Mouse (Mus musculus): ENCODE data around the gene Slc4a5.
"Not testable (repeated sequence)": the region's sequence is repeated elsewhere in the genome, so short reads cannot be mapped to it uniquely, and the experiment has no call there.

The Slc4a5 gene

GRCm38 (mm10) chr6:83302264-83302663, 82.6 kb downstream of the Slc4a5 start:
- DNase-seq (ENCODE audit: extremely low spot score, low read depth, low spot score) = no peak

- DNase-seq (ENCODE audit: extremely low spot score, low read depth, low spot score) = no peak
Observed at GRCm38 (mm10) chr6:83309017-83309416, 89.4 kb downstream of the Slc4a5 start.

- DNase-seq (ENCODE audit: extremely low spot score, low read depth, low spot score) = no peak
Observed at GRCm38 (mm10) chr6:83311206-83311605, 91.6 kb downstream of the Slc4a5 start.

- DNase-seq (ENCODE audit: extremely low spot score, low read depth, low spot score) = no peak
Observed at GRCm38 (mm10) chr6:83312021-83312420, 92.4 kb downstream of the Slc4a5 start.

GRCm38 (mm10) chr6:83312514-83312913, 92.9 kb downstream of the Slc4a5 start:
- DNase-seq (ENCODE audit: extremely low spot score, low read depth, low spot score) = no peak

DNA sequence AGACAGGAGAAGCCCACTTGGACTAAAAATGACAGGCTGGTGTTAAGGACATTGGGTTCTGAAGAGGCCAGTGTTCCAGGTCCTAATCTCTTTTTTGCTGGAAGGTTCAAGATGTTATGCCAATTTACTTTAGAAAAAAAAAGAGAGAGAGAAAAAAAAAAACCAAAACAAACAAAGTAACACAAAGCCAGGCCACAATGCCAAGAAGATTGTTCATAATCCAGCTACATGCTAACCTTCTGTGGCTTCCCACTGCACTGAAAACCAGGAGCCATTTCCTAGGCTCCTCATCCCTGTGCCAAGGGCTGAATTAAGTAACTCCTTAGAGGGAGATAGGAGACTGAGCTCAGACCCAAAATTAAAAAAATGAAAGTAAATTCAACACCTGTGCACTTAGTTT, 95.7 kb downstream of the Slc4a5 start:
- DNase-seq (ENCODE audit: extremely low spot score, low read depth, low spot score) = no peak

DNA sequence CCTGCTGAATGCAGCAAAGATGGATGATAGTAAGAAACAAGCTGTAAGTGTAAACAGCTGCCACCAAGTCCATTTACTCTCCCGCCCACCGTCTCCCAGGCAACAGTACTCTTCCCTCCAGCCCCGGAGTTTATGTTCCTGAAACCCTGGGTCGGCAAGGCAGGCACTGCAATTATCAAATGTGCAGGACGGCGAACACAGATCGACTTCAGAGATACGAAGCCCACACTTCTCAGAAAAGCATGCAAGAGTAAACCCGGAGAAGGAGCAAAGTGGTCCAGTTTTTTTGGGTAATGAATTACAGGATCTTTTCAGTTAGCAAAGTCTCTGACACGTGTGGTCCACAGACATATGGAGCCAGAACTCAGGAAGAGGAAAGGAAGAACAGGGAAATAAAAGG, 96.4 kb downstream of the Slc4a5 start:
- no peak for DNase-seq (ENCODE audit: extremely low spot score, low read depth, low spot score)

DNA sequence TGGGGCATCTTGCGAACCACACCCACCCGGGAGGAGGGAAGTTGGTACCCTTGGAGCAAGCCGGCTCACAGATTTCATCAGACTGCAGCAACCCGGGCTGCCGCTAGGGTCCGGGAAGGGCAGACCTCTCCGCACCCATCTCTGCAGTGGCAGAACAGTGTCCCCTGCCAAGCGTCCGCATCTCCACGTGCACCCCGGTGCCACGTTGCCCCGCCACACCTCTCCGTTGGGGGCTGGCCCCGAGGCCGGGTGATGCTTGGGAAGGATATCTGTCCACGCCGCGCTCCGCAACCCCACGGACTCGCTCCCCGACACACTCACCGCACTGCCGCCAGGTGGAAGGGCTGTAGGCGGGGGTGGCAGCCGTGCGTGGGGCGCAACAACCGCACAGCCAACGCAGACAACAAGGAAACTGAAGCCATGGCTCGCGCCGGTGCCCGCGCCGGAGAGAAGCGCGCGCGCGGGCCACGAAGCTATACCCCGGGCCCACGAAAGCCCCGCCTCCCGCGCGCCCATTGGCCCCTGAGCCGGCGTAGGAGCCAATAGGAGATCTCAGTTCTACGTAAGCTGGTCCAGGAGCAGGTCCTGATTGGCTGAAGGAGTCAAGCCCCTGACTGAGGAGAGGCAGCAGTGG, 97.6 kb downstream of the Slc4a5 start:
- no peak for DNase-seq (ENCODE audit: extremely low spot score, low read depth, low spot score)

GRCm38 (mm10) chr6:83321927-83322326, 102.3 kb downstream of the Slc4a5 start:
- no peak for DNase-seq (ENCODE audit: extremely low spot score, low read depth, low spot score)

DNA sequence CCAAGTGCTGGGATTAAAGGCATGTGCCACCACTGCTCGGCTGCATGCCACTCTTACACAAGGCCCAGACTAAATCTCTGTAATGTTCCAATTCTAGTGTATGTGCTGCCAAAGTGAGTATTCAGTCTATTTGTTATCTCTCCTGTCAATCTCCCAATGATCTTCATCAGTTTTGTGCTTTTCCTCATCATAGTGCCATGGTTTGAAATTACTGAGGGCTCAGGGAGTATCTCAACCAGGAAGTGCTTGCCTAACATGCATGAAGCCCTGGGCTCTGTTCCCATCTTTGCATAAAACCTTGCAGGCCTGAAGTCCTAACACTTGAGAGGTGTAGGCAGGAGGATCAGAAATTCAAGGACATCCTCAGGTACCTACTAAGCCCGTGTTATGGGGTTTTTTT, 103.2 kb downstream of the Slc4a5 start:
- DNase-seq (ENCODE audit: extremely low spot score, low read depth, low spot score) = no peak

DNA sequence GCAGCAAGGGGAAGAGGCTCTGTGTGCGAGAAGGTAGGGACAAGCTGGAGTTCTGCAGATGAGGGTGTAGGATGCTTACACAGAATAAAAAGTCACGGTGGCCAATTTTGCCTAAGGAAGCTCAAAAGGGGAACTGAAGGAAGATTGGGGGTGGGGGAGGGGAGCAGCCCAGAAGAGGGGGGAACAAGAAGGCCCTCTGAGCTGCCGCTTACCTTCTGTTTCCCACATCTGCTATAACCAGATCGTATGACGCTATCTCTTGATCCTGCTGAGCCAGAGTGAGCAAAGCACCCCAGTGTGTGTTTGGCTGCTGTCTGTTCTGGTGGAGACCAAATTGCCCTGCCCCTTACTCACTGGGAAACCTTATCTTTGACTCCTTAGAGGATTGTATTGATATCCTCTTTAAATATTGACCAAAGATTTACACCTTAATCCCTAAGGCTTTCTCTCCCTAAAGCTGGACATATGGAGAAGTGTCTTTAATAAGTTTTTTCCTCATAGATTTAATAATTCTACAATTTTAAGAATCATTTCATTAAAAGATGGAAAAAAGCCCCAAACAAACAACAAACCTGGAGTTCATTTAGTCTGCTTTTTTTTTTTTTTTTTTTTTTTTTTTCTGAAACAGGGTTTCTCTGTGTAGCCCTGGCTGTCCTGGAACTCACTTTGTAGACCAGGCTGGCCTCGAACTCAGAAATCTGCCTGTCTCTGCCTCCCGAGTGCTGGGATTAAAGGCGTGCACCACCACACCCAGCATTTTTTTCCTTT, 104.2 kb downstream of the Slc4a5 start:
- no peak for DNase-seq (ENCODE audit: extremely low spot score, low read depth, low spot score)

DNA sequence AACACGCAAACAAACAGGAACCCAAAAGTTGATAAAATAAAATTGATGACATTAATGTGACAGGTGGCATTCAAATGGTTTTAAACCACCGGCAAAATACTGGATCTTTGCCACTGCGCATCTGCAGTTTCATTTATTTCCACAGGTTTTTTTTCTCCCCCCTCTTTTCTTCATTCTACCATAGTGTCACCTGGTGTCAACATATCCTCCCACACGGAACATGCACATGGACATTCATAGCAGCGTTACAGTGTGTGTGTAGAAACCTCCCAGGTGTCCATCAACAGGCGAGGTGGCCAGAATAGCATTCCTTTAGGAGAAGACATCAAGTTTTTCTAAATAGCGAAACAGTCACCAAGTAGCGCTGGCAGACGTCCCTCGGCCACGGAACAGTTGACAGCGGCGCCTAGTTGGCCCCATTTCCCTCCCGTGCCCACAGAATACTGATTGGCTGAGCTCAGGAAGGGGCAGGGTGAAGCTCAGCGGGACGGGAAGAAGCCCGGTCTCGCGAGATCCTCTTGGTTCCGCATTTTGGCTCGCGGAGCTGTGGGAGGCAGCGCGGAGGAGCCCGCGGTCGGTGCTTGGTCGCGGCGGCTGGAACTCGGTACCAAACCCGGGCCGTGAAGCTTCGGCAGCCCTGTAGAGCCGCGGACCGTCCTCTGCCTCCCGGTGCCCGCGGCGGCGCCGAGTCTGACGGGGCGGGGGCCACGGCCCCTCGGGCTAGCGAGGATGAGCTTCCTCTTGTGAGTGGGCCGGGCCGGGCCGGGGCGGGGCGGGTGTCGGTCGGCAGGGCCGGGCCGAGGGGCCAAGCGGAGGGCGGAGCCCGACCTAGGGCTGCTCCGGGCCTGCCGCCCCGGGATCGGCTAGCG, 106.1 kb downstream of the Slc4a5 start, which contains the start of the genes Mthfd2 and Mob1a:
Gene Mthfd2 (minus strand): TSS at position 384 of the 869 bp plus-strand sequence.
Gene Mob1a (plus strand): TSS at position 492 of the 869 bp plus-strand sequence.
- peak; percentile 83 for DNase-seq (ENCODE audit: extremely low spot score, low read depth, low spot score)

DNA sequence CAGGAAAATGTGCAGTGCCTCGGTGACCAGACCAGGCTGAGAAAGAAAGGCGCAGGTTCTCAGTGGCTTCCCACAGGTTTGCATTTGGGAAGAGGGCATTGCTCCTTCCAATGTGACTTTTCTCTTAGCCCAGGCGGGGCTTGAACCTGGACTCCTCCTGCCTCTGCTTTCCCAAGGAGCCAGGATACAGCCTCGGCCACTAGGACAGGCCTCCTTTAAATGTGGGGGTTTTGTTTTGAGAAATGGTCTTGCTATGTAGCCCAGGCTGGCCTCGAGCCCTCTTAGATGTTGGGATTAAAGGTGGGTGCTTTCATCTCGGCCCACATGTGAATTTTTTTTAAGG, 106.7 kb downstream of the Slc4a5 start:
- no peak for DNase-seq (ENCODE audit: extremely low spot score, low read depth, low spot score)

DNA sequence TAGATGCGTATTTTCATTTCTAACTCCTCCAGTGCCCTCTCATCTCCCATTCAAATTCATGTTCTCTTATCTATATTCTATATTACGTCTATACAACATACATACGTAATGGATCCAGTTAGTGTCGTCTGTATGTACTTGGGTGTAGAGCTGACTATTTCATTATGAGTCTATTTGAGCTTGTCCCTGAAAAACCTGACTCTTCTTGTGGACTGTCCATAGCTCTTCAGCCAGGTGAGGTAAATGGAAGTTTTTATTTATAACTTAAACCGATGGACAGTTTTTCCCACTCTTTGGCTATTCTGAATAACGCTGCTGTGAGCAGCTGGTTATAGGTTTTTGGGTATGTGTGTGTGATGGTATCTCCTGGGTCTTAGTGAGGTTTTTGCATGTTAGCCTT, 107.1 kb downstream of the Slc4a5 start:
- no peak for DNase-seq (ENCODE audit: extremely low spot score, low read depth, low spot score)

- no peak for DNase-seq (ENCODE audit: extremely low spot score, low read depth, low spot score)
Observed at GRCm38 (mm10) chr6:83327591-83328190, 108.1 kb downstream of the Slc4a5 start.

DNA sequence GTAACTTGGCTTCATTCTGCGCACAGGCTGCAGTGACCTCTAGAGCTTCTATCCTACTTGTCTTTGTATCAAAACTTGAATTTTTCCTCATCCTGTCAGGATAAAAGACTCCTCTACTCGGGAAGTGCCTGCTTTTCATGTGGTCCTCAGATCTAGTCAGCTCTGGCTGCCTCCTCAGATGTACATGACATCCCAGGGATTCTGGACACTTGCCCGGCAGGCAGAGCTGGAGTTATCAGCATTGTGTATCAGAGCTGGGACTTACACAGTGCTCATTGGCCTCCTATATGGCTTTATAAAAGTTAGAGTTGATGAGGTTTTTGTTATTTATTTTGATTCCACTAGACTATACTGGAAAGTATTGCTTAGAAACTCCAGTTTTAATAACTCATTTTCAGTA, 121.8 kb downstream of the Slc4a5 start:
- DNase-seq (ENCODE audit: extremely low spot score, low read depth, low spot score) = no peak

DNA sequence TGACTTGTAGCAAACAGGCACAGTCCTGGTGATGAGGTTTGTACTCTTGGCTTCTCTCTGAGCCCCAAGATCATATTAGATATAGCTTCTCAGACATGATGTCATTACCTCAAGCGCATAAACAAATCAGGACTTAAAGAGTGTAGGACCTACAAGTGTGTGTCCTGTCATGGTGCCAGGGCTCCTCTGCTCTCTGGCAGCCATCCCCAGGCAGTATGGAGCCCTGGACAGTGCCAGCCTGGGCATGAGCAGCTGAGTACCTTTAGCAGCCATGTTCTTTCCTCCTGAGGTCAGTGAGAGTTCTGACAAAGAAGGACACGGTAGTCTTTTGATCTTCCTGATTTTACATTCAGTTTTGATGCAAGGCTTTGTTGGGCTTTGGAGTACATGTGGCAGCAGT, 123.3 kb downstream of the Slc4a5 start:
- DNase-seq (ENCODE audit: extremely low spot score, low read depth, low spot score) = no peak

- DNase-seq (ENCODE audit: extremely low spot score, low read depth, low spot score) = not testable (repeated sequence)
Observed at GRCm38 (mm10) chr6:83345285-83345684, 125.7 kb downstream of the Slc4a5 start.

DNA sequence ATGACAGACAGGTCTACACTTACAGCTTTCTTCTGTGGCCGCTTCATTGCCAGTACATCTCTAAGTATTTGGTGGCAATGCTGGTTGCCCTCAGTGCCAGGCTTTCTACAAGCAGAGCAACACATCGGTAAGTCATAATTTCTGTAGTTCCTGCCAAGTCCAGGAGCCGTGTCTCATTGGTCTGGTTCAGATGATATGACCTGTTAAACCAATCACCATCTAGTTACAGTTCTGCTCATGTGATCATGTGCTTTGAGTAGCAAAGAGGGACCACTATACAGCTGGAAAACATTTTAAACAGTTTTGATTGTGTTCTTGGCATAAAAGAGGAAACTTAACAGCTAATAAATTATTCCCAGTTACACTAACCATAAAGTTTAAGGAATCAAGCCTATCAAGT, 128.3 kb downstream of the Slc4a5 start:
- DNase-seq (ENCODE audit: extremely low spot score, low read depth, low spot score) = no peak

DNA sequence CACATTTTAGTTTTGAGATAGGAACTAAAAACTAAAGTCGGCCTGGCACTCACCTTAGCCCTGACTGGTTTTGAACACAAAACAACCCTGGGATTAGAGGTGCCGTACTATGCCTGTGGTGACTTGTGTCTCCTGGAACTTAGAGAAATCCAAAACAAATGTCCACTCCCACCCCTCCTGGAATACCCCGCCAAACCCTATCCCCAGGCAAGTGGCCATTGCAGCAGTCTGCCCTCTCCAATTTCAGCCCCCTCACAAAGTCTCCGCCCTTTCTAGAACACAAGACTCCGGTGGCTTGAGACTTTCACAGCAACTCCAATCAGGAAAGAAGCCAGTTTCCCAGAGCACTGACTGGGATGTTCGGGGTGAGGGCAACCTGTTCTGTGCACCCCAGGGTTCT, 129.2 kb downstream of the Slc4a5 start, which contains the start of gene Bola3:
Gene Bola3 (plus strand): TSS at position 275 of the 400 bp plus-strand sequence.
- no peak for DNase-seq (ENCODE audit: extremely low spot score, low read depth, low spot score)

DNA sequence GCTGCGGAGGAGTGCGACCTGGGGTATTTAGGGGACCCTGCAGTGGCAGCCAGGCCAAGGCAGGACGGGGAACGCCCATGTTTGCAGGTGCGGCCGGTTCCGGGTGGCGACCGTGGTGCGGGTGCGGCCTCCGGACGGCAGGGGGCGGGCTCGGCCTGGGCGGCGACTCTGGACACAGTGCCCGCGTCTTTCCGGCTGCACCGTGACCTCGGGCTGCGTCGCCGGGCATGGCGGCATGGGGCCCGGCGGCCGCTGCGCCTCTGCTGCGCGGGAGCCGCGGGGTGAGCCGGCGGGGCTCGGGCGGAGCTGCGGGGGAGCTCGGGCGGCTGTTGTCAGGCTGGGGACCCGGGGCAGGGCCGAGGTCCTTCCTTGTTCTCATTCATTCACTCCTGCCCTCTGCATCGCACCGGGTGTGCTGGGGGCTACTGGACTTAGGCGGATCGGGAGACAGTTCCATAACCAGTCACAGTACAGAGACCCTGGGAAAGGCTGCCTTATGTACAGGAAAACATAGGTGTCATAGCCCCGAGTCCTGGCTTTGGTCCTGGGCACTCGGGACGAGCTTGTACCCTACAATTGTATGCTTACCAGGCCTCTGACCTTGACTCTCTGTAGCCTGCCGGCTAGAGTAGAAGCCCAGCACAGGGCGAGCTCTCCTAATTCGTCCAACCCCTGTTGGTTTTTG, 129.8 kb downstream of the Slc4a5 start:
- no peak for DNase-seq (ENCODE audit: extremely low spot score, low read depth, low spot score)
